Mouse (Mus musculus): Measurements from ENCODE around the gene Wnt10b.

Wnt10b gene

DNA sequence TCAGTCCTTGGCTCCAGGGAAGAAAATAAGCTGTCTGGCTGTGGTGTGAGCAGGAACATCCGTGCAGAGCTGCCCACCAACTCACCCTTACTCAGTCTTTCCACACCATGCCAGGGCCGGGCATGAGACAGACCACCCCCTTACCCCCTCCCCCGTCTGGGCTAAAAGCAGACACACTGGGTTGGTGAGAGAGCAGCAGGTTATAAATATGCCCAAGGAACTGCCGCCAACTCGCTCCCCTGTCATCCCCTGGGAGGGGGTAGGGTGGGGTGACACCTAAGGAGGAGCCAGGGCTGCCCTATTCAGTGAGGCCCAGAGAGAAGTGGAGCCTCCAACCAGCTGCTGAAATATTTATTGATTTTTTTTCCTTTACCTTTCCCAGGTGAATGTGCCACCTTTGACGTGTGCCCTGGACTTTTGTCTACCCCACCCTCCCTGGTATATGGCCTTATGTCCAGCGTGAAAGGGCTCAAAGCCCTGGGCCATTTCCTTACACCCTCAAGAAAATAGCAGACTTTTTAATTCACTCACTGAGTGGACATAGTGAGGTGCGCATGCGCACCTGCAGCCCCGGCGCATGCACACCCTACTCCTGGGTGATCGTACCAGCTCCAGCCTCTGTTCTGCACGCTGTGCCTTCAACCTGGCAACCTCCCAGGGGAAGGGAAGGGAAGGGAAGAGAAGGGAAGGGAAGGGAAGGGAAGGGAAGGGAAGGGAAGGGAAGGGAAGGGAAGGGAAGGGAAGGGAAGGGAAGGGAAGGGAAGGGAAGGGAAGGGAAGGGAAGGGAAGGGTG lies 19.0 kb upstream of the Wnt10b start:
- DNase-seq (ENCODE audit: low spot score), result no peak

DNA sequence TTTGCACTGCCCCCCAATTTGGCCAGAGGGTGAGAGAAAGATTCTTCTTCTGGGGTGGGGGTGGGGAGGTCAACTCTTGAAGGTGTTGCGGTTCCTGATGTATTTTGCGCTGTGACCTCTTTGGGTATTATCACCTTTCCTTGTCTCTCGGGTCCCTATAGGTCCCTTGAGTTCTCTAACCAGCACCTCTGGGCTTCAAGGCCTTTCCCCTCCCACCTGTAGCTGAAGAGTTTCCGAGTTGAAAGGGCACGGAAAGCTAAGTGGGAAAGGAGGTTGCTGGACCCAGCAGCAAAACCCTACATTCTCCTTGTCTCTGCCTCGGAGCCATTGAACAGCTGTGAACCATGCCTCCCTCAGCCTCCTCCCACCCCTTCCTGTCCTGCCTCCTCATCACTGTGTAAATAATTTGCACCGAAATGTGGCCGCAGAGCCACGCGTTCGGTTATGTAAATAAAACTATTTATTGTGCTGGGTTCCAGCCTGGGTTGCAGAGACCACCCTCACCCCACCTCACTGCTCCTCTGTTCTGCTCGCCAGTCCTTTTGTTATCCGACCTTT lies 15.3 kb upstream of the Wnt10b start:
- DNase-seq (ENCODE audit: low spot score), result no peak

DNA sequence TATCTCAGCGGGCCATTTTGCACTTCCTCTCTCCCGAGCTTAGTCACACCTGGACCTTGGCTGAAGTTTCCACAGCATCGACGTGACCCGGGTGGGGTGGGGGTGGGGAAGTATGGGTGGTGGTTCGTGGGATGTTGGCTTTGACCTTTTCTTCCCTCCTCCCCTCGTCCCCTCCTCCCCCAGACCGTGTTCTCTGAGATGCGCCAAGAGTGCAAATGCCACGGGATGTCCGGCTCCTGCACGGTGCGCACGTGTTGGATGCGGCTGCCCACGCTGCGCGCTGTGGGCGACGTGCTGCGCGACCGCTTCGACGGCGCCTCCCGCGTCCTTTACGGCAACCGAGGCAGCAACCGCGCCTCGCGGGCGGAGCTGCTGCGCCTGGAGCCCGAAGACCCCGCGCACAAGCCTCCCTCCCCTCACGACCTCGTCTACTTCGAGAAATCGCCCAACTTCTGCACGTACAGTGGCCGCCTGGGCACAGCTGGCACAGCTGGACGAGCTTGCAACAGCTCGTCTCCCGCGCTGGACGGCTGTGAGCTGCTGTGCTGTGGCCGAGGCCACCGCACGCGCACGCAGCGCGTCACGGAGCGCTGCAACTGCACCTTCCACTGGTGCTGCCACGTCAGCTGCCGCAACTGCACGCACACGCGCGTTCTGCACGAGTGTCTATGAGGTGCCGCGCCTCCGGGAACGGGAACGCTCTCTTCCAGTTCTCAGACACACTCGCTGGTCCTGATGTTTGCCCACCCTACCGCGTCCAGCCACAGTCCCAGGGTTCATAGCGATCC lies 14.5 kb upstream of the Wnt10b start:
- no peak for DNase-seq (ENCODE audit: low spot score)

DNA sequence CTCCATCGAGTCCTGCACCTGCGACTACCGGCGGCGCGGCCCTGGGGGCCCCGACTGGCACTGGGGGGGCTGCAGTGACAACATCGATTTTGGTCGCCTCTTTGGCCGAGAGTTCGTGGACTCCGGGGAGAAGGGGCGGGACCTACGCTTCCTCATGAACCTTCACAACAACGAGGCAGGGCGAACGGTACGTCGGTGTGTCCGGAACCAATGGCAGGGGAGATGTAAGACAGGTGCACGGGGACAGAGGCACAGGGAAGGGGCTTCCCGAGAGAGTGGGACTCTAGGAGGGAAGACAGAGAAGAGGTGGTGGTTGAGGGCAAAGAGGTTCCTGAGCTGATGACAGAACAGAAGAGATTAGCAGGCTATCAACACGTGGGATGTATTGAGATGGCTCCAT lies 13.8 kb upstream of the Wnt10b start:
- no peak for DNase-seq (ENCODE audit: low spot score)

DNA sequence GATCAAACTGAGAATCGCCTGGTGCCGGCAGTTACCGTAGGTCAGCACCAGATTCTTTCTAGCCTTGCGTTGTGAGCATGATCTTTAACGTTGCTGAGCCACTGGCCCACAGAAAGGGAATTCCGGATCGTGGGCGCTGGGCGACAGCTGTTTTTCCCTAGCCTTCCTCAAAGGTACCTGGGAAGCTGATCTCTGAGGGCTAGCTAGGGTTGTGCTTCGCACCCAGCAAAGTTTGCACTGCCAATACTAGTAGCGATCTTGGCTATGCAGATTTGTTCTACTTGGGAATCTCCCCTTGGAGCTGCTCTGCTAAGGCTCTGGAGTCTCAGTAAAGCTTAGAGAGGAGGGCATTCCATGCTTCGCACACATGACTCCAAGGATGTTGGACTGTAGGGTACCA lies 13.3 kb upstream of the Wnt10b start:
- DNase-seq (ENCODE audit: low spot score), result no peak

DNA sequence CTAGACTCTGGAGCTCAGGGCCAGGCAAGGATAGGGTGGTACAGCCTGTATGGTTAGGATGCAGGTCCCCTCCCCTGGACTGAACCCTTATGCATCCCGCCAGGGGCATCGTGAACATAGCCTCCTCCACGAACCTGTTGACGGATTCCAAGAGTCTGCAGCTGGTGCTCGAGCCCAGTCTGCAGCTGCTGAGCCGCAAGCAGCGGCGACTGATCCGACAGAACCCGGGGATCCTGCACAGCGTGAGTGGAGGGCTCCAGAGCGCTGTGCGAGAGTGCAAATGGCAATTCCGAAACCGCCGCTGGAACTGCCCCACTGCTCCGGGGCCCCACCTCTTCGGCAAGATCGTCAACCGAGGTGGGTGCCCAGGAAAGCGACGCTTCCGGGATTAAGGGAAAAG lies 12.8 kb upstream of the Wnt10b start:
- DNase-seq (ENCODE audit: low spot score), result no peak

DNA sequence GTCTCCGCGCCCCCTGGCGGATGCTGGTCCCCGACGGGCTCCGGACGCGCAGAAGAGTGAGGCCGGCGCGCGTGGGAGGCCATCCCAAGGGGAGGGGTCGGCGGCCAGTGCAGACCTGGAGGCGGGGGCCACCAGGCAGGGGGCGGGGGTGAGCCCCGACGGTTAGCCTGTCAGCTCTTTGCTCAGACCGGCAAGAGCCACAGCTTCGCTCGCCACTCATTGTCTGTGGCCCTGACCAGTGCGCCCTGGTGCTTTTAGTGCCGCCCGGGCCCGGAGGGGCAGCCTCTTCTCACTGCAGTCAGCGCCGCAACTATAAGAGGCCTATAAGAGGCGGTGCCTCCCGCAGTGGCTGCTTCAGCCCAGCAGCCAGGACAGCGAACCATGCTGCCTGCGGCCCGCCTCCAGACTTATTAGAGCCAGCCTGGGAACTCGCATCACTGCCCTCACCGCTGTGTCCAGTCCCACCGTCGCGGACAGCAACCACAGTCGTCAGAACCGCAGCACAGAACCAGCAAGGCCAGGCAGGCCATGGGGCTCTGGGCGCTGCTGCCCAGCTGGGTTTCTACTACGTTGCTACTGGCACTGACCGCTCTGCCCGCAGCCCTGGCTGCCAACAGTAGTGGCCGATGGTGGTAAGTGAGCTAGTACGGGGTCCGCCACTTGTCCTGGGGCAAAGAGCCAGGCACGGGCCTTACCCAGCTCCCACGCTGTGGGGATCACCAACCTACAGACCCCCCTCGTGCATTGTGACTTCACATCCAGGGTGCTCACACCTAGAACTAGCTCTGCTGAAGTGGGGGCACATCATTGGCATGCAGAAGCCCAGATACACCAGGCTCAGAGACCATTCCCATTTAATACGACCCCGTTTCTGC lies 11.9 kb upstream of the Wnt10b start, which contains the start of gene Wnt1:
TSS of gene Wnt1 (plus strand) at position 197 of the 875 bp plus-strand sequence.
- peak; percentile 63 for DNase-seq (ENCODE audit: low spot score)

DNA sequence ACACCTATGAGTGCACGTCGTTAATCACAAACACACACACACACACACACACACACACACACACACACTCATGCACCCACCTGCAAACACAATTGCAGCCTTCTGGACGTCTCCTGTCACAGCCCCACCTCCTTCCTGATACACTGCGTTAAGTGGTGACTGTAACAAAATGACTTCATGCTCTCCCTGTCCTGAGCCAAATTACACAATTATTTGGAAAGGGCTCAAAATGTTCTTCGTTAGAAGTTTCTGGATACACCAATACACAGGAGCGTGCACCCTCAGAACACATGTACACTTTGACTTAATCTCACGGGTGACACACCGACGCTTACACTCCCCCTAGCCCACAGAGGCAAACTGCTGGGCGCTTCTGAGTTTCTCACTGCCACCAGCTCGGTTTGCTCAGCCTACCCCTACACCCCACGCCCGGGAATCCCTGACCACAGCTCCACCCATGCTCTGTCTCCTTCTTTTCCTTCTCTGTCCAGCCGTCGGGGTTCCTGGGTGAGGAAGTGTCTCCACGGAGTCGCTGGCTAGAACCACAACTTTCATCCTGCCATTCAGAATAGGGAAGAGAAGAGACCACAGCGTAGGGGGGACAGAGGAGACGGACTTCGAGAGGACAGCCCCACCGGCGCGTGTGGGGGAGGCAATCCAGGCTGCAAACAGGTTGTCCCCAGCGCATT lies 11.2 kb upstream of the Wnt10b start:
- no peak for DNase-seq (ENCODE audit: low spot score)

DNA sequence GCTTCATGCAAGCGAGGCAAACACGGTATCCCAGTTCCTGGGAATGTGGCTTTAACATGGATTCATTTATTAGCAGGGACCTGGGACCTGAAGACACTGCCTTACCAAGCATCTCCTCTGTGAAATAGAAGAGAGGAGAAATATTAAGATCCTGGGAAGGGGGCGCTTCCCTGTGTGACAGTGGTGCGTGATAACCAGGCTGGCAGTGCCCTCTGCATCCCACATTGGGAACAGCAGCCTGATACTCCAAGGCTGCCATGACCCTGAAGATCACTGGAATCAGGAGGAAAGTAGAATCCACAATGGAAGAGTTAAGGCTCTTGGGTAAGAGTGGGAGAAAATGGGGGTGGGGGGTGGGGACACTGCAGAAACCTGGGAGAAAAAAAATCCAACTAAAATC lies 10.0 kb upstream of the Wnt10b start:
- no peak for DNase-seq (ENCODE audit: low spot score)

DNA sequence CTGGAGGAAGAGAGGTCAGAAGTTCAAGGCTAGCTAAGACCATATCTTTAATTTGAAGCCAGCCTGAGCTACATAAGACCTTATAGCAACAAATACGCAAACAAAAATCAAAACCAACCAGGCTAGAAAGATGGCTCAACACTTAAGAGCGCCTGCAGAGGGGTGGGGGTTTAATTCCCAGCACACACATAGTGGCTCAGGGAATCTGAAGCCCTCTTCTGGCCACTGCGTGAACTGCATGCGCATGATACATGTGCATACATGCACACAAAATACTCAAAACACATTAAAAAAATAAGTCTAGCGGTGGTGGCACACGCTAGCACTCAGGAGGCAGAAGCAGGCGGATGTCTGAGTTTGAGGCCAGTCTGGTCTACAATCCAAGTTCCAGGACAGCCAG lies 7.8 kb upstream of the Wnt10b start:
- DNase-seq (ENCODE audit: low spot score), result no peak

DNA sequence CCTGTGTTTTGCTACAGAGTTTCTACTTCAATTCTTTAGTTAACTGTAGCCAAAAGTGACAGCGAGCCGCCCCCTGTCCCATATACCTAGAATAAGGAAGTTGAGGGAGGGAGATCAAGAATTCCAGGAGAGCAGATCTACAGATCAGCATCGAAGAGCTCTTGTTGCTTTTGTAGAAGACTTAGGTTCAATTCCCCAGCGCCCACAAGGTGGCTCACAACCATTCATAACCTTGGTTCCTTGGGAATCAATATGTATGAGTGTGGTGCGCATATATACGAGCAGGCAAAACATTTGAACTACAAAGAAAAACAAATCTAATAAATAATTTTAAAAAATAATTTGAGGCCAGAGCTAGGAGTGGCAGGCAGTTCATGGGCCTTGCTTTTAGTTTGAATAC lies 3.2 kb upstream of the Wnt10b start:
- no peak for DNase-seq (ENCODE audit: low spot score)

DNA sequence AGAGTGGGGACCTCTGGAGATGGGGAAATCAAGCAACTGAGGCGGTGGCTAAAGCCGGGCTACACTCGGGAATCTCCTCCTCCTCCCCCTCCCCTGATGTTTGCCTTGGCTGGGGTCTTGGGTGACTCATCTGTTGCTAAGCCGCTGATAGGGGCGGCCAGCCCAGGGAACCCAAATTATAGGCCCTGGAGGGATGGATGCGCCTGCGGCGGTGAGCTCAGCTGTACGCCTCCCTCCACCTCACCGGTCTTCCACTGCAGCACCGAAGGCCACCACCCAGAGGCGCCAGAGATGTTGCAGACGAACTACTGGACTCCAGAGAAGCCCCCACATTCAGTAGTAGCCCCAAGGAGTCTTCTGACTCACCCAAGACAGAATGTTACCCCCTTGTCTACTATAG lies 2.6 kb upstream of the Wnt10b start:
- no peak for DNase-seq (ENCODE audit: low spot score)

DNA sequence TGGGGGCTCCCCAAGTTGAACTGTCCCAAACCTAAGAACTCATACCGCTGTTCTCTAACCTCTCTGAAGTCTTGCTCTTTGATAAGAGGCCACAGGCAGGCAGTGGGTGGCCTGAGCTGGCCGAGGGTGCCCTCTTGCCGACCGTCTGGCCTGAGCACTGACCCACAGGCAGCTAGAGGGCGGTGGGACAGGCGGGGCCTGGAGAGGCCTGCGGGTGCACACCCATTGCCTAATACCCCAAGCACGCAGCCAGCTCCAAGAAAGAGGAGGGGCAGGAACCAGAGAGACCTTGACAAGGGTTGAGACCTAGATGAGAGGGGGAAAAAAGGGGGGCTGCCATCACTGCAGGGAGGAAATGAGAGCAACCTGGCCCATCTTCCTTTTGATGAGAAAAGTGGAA lies 2.1 kb upstream of the Wnt10b start:
- no peak for DNase-seq (ENCODE audit: low spot score)

DNA sequence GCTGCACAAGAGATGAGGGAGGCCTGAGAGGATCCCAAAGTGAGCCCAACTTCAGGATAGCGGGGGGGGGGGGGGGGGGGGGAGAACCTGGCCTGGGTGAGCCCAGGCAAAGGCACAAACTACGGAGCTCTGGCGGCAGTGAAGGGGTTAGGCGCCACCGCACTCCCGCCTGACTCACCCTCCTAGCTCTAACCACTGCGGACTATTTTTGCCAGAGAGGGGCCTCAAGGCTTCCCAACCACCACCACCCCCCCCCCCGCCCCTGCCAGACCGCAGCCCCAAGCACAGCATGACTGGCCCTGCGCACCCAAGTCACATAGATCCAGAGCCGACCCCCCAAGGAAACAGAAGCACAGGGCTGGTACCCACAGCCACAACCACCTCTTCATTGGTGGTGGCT lies 856 bp upstream of the Wnt10b start:
- DNase-seq (ENCODE audit: low spot score), result no peak

DNA sequence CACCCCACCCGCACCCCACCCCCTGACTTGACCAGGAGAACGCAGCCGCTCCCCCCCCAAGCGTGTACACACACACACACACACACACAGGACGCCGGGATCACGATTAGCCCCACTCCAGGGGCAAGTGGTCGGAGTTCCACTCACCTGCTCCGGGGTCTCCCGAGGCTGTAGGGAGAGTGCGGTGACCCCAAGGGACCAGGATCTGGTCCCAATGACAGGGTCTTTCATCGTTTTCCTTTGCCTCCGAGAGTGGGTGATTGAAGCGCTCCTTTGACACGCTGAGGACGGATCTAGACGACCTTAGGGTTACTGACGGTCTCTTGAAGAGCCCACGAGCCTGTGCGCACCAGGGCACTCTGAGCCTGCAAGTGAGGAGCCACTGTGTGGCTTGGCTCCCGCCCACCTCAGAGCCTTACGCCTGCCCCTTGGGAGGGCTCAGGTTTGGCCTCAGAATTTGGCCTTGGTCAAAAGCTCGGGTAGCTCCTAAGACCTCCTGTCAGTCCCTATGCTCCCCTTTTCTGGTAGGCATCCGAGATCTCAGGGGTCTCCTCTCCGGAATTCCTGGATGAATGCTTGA lies 331 bp upstream of the Wnt10b start:
- DNase-seq (ENCODE audit: low spot score), result no peak

DNA sequence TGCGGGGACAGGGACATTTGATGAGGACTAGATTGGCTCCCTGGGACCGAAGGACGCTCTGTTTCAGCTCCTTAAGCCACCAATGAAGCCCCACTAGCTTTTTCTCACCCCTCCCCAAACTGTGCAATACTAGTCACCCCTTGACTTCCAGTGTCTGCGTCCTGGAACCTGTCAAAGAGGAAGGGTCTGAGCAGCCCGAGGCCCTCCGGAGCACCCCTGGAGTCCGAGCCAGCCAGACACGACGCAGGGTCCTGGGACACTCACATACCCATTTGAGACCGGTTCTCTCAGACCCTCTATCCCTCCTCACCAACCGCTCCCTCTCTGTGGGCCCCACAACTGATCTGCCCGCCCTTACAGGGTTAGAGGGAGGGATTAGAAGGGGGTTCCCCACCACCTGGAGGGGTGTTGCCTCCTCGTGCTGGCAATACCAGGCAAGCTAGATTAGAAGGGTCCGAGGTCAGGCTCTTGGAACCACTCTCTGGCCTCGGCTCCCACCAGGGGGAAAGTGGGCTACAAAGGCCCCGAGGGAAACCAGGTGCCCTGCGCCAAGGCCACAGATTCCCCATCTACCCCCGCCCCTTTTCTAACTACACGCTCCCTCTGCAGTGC lies 839 bp downstream of the Wnt10b start:
- no peak for DNase-seq (ENCODE audit: low spot score)

DNA sequence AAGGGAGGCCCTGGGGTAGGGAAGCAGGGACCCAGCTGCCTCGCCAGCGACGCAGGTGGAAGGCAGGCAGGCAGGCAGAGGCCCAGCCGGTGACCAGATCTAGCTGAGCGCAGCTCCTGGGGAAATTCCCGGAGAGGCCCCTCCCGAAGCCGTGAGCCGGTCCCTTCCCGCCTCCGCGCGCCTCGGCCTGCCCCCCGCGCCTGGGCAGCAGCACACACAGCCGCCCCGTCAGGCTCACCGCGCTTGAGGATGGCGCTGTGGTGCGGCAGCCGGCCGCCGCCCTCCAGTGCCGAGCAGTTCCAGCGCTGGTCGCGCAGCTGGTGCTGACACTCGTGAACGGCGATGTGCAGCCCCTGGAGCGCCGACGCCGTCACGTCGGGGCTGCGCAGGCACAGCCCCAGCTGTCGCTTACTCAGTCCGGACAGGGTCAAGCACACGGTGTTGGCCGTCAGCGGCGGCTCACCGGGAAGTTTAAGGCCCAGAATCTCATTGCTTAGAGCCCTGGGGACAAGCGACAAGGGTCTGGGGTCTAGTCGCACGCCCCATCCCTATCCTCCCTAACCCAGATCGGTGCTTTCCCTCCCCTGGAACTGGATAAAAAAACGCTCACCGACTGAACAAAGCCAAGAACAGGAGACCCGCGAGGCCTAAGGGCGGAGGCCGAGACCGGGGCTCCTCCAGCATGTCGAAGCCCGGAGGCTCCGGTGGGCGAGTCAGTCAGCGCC lies 1.5 kb downstream of the Wnt10b start:
- no peak for DNase-seq (ENCODE audit: low spot score)

DNA sequence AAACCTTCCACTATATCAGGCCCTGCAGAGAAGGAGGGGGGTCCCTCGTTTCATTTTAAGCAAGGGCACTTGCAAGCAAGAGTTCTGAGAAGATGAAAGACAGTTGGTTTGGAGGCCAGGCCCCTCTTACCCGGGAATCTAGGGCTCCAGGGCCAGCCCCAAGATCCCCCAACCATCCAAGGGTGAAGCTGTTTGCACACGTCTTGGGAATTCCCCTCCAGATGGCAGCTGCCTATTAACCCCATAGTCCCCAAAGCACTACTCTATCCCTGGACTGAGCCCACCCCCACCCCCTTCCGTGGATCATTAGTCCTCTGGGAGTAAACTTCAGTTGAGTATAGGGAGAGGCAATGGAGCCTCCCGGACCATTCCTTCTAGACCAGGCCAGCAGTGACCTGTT lies 2.4 kb downstream of the Wnt10b start:
- no peak for DNase-seq (ENCODE audit: low spot score)

DNA sequence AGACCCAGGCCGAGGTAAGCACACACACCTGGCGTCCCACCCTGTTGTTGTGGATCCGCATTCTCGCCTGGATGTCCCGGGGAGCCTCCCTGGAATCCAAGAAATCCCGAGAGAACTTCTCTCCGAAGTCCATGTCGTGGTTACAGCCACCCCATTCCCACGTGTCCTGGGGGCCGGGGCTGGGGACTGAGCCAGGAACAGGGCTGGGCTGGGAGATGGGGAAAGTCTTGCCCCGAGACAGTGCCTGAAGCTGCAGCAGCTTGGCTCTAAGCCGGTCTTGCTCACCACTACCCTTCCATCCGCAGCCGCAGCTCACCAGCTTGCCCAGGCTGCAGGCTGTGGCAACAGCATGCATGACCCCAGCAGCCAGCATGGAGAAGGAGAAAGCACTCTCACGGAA lies 3.9 kb downstream of the Wnt10b start:
- no peak for DNase-seq (ENCODE audit: low spot score)
